Mouse (Mus musculus) thymus, adult 18-20 months (tissue): Measurements from ENCODE around the gene Tex2.
A peak's percentile ranks its signal among the peaks of the same experiment; 100 is the strongest.

Experiments used
- DNase-seq, 2 experiments: peaks; one replicate each; pipeline ENCODE4 v3.0.0; 2022; ENCODE audit warnings: mixed read lengths in 2 of 2

Tex2 gene

DNA sequence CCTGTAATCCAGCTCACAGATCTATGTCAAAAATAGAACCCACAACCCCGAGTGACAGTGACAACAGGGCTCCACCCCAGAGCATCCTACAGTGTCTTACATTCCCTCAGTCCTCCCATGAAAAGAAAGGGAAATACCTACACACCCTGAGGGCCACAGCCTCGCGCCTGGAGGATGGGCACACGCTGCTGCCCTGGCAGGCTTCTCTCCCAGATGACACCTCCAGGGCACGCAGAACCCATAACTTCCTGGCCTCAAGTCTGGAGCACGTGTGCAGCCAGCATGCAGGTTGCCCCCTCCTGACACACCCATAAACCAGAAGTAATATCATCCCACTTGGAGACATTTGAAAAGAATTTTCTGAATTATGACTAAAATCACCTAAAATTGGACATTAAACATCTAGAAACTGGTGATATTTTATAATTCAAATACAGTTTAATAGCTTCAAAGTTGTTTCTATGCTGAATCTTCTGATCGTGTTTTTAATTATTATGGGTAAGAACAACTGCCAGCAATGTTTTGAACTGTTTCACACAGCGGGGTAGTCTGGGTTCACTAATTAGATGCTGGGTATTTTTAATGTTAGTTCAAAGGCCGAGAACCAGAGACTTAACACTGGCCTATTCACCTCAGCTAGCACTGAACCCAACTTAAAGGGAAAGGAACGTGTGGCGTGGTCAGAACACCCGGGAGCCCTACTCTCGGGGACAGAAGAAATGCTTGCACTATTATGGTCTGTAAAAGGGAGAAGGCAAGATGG, 72.5 kb downstream of the Tex2 start:
- no peak for DNase-seq

DNA sequence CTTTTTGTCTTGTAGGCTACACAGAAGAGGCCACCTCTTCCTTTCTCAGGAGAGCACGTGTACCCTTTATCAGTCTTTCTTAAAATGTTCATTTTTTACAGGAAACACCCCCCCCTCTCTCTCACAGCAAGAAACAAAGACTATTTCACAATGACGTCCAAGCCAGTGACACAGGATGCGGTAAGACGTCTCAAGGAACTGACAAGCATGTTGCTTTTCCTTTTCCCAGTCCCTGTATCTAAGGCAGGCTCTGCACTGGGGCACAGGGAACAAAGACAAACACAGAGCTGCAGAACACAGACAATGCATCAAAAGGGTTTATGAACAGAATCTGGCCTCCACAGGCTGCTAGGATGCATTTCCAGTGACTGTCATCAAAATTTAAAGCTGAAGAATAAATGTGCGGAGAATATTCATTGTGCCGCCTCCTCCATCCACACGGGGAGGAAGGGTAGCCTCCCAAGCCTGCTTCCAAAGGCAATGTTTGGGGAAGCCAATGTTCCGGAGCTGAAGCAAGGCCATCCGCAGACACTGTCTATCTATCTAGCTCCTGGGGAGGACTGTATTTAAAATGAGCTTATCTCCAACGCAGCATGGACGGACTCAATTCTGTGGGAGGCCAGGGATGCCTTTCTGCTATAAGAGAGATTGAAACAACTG, 76.8 kb downstream of the Tex2 start:
- peak in 1 of 2 experiments; percentile 63 for DNase-seq

DNA sequence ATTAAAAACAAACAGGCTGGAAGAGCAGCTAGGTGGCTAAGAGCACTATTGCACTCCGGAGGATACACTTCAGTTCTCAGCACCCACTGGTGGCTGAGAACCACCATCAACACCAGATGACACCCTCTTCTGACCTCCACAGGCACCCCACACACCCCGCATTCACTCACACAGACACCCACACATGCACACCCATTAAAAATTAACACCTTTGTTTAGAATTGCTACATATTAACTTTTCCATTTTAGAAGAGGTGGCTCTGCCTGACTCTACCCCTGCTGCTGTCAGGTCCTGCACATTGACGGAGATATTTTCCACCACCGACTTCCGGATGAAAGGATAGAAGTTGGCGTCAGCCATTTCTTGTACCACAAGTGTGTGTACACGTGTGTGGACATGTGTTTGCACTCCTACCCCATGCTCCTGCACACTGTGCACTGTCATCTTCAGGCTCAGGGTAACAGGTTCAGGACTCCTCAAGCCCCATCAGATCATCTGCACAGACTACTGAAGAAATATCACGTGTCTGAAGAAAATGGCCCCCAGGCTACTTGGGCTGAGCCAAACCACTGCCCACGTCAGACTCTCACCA, 77.5 kb downstream of the Tex2 start:
- no peak for DNase-seq

DNA sequence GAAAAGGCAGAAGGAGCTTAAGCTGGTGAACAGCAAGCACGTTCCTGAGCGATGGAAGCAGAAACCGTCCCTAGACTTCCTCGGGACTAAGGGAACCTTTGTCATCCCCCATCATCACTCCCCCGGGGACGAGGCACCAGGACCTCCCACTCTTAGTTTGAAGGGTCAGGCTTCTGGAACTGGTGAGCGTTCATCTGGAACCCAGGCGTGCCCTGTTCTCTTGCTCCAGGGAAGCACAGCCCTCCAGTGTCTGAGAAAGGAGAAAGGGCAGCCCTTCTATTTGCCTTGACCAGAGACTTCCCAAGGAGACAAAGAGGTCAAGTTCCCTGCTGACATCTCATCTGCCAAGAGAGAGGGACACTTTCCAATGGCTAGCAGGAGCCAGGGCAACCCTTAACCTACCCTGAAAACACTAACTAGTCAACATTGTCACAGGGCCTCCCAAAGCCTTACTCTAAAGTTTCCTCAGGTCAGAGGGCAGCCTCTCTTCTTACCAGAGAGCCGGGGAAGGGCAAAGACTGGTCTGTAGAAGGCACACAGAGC, 80.9 kb downstream of the Tex2 start:
- DNase-seq: no peak

DNA sequence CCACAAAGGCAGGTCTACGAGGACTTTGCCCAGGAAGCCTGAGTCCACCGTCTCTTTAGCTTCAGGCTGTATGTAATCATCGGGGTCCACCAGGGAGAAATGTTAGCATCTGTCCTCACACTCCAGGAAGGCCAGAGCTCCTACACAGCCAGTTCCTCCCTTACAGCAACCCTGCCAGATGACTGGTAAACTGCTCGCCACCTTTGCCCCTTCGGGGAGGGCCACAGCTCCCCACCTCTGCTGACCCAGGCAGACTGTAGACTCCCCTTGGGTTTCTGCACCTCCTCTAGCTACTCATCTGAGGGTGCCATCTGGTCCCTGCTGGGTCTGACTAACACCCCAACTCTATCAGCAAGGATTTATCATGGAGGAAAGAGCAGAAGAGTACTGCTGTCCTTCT, 83.4 kb downstream of the Tex2 start:
- no peak for DNase-seq

DNA sequence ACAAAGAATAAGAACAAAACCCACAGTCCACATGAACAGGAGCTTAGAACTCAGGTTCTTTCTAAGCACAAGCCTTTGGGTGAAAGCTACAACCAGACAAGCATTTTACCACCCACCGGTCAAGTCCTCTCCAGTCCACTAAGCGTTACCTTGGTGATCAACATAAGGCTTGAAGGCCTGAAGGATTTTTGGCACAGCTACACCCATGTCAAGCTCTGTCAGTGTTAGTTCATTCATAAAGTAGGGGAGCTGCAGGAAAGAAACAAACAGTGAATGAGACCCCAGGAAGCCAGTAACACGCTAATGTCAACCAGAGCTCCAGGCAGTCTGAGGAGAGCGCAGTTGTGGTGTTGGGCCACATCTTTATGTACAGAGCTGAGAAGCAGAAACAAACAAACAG, 84.1 kb downstream of the Tex2 start:
- DNase-seq: no peak

DNA sequence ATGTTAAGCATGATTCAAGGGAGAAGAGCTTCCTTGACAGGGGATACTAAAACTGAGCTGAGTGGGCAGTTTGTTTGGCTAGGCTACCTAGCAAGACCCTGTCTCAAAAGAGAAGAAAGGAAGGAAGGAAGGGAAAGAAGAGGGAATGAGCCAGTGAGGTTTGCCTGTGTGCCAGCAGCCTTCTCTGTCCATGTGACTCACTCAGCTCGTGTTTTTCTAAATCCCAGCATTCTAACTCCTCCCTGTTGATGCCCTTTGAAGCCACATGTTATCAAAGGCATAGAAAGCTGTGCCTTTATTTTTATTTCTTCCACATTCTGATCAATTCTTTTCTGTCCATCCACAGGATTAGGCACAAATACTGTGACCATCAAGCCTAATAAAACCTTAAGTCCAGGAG, 85.3 kb downstream of the Tex2 start:
- no peak for DNase-seq

DNA sequence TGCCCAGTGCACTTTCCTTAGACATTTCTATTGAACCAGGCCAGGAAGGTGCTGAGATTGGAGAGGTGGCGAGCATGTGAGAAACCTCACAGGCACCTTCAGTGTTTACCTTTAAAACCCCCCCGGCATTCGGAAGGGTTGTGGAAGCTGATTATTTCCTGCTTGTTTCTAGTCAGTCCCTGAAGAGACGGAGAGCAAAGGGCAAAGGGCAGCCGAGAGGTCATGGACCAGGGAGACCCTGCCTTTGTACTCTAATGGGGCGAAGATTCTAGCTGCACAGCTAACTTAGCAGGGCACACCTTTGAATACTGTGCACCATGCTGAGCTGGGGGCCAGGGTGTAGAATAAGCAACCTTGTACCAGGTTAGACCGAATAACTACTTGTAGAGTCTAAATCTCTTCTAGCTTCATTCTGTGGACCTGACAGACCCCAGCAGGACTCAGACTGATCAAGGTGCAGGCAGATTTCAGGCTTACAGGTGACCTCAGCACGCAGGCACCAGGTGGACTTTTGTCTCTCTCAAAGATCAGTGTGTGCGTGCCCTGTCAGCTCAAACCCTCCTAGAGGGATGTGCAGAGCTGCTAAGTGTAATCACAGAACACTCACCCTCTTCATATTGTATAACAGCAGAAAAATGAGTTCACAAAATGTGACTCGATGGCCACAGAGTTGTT, 85.9 kb downstream of the Tex2 start:
- no peak for DNase-seq

DNA sequence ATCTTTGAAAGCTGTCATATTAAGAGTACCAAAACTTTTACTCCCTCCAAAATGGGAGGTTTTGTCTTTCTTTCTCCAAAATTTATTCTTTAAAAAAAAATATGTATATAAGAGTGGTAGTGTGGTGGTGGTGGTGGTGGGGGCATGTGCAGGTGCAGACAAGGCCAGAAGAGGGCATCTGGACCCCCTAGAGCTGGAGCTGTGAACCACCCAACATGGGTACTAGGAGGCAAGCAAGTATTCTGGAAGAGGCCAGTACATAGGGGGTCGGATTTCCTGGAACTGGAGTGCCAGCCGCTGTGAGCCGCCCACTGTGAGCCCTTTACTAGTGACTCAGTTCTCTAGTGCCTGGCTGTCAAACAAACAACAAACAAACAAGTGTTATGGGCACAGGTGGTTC, 90.7 kb downstream of the Tex2 start:
- no peak for DNase-seq

DNA sequence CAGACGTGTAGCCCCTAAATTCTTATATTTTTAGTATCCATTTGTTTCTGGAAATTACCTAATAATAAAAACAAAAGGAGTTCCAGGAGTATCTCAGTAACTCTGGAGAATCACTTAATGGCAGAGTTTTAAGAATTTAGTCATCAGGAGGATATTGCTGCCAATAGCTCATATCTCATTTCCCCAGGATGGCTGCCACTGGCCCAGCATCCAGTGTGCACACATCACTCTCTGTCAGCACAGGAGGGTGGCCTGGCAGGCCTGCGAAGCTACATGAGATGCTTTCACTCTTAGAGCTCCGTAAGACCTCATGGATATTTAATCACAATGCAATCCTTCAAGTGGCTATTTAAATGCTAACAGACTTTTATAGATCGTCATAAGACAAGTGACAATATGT, 91.6 kb downstream of the Tex2 start:
- no peak for DNase-seq

DNA sequence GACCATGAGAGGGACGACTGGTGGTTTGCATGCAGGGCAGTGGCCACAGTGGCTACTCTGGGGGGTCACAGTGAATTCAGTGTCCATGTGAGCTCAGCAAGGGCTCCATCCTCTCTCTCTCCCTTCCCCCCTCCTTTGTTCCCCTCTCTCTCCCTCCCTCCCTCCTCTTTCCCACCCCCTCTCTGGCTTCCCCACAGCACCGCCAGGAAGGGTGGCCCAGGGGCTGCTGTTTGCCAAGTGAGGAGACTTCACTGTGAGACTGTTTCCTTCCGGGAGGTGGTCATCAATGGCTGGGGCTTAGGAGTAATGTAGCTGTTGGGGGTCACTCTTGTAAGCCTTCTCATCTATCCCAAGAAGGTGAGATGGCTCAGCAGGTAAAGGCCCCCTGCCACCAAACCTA, 92.8 kb downstream of the Tex2 start:
- DNase-seq: no peak

DNA sequence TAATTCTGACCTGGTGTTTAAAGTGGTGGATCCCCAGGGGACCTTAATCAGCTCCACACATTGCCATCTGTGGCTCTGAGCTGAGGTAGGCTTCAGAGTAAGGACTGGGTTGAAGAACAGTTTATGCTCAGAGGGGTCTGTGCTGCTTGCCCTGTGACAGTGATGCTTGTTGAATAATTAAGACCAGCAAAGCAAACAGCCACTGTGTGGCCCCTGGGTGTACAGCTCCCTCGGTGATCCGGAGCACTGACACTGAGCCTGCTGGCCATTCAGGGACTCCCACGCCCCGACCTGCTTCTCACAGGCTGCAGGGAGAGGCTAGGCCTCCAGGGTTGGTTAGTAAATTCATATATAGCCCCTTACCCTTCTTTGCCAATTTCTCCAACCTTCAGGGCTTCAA, 93.7 kb downstream of the Tex2 start:
- no peak for DNase-seq

DNA sequence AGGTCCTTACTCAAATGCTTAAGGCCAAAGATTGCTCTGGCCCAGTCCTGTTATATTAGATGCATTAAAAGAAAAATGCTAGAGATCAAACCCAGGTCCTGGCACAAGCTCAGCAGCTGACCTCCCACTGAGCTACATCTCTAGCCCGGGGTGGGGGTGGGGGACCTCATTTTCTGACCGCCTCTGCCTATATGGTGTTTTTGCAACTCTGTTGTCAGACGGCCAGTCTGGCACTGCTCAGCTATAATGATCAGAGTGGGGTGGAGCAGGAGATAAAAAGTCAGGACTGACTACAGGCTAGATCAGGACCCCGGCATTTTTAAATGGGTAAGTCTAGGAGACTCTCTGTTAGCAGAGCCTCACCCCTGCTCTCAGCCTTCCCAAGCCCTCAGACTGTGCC, 94.8 kb downstream of the Tex2 start:
- DNase-seq: no peak

DNA sequence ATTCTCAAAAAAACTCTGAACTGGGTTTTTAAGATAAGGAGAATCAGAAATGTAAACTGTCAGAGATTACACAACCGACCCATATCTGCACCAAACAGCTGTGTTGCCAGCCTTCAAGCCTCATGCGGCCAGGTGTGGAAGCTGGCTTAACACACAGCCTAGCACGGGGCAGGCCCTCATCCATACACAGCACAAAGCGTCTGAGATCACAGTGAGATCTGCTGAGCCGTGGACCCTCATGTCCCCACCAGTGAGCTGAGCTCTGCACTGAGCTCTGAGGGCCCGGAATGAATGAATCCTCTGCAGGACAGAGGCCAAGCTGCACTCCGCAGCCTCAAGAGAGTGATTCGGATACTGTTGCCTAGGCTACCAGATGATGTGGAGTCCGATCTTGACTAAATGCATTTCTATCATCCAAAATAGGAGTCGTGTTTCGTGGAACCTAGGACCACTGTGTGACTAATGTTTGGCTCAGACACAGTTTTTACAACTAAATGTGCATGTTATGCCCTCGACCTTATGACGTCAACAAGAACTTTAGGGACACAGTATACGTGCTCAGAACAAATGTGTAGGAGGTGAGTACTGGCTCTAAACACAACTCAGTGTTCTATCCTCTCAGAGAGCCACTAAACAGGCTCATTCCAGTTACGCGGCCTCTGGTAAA, 98.0 kb downstream of the Tex2 start:
- DNase-seq: no peak

DNA sequence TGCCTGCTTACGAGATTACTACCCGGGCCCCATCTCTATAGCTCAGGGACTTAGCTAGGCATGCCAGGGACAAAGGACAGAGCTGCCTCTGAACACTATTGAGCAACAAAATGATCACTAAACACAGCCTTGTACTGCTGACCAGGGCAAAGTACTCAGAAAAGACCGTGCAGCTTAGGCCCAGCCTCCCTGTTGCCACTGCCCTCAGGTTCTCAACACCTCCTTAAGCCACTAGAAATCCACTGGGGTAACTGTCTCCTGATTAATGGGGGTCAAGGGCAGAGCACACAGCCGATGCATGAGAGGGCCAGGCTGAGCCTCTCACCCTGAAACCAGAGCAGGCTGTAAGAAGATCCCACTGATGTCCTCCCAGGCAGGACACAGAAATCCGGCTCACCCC, 98.8 kb downstream of the Tex2 start:
- no peak for DNase-seq

DNA sequence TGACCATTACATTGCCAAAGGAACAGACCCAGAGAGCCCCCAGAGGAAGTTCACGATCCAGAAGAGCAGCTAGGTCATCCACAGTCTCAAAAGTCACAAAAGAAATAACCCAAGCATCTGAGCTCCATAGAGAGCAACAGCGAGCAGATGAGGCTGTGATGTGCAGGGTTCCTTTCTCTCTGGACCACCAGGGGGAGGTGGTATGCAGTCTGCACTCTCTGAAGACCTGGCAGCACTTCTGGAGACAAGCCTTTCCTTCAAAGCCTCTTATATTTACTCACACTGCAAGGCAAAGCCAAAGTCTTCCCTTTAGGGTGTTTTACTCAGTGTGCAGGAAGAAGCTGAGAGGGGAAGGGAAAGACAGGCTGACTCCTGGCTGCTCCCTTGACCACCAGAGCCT, 100.1 kb downstream of the Tex2 start:
- peak in 1 of 2 experiments; percentile 33 for DNase-seq

DNA sequence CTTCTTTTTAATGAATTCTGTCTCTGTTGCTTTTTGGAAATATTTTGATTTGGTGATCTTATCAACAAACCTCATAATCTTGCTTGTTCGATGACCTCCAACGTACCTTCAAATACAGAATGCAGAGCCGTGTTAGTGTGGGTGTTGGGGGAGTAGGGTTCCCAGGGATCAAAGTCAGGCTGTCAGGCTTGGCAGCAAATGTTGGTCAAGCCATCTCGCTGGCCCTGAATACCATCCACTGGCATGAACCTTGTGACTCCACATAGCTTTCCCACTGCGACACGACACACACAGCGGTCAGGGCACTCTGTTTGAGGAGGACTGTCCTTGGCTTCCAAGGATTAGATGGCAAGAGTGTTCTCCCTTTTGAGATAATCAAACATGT, 101.2 kb downstream of the Tex2 start:
- DNase-seq: no peak

DNA sequence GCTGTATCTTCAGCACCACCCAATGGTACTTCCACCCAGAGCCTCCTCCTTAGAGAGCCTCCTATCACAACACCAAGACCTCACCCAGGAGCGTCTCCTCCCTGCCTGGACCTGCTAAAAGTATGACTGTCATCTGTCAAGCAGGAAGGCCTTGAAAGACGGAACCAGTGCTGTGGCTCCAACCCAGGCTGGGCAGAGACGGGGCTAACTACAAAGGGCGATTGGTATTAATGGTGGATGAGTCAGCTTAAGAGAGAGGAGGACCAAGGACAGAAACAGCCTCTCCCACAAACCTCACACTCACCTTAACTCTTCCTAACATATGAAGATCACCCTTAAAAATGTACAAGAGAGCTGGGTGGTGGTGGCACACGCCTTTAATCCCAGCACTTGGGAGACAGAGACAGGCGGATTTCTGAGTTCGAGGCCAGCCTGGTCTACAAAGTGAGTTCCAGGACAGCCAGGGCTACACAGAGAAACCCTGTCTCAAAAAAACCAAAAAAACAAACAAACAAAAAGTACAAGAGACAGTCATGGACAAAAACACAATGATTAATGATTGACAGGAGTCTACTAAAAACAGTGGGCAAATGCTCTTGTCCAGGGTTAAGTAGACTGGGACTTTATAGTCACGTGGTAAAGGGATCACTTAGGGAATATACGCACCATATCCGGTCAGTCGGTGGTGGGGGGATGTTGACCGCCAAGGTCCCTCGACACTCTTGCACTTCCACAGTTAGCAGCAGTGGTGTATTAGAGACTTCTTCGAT, 101.8 kb downstream of the Tex2 start:
- DNase-seq: no peak

DNA sequence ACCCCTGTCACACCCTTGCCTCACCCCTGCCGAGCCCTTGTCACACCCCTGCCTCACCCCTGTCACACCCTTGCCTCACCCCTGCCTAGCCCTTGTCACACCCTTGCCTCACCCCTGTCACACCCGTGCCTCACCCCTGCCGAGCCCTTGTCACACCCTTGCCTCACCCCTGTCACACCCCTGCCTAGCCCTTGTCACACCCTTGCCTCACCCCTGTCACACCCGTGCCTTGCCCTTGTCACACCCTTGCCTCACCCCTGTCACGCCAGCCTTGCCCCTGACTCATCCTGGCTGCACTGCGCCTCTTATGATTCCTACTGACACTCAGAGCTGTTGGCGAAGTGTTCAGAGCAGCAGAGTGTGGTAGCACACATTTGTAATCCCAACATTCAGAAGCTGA, 105.6 kb downstream of the Tex2 start:
- no peak for DNase-seq

DNA sequence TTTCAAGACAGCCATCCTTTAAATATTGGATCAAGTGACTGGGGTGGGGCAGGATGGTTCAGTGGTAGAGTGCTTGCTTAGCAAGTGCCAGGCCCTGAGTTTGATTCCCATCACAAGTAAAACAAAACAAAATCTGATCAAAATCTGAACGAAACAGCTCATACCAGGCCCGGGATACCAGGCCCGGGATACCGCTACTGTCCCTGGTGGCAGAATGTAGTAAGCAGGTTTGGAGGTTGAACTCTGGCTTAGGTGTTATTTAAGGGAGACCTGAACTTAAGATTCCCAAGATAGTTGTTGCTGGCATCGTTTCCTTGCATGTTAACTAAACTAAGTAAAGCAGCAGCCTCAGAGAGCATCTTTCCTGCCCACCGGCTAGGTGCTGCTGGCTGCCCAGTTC, 107.0 kb downstream of the Tex2 start:
- DNase-seq: no peak

DNA sequence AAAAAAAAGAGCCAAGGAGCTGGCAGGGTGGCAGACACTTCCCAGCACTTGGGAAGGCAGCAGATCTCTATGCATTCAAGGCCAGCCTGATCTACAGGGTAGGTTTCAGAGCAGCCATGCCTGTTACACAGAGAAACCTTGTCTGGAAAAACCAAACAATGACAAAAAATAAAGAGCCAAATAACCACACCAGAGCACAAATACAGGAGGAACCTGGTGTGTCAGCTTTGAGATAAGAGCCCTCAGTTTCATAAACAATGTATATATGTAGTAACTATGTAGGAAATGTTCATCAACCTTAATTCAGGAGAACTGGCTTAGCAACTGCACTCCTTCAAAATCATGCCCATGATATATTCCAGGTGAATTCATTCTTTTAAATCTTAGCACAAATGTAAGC, 109.1 kb downstream of the Tex2 start:
- no peak for DNase-seq

DNA sequence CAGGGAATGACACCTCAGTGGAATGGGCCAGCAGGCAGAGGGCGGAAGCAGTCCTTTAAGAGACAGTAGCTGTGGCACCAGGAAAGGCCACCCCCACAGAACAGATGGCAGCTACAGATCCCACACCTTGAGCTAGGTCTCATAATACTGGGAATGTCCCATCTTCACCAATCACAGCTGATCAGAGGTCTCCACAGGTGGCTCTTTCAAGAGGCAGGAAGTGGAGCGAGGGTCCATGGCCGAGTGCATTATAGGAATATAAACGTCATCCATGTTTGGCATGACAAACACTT, 109.9 kb downstream of the Tex2 start:
- DNase-seq: no peak
